ENCODE assay signal across 8 mouse cellular contexts in the genomic region with DNA sequence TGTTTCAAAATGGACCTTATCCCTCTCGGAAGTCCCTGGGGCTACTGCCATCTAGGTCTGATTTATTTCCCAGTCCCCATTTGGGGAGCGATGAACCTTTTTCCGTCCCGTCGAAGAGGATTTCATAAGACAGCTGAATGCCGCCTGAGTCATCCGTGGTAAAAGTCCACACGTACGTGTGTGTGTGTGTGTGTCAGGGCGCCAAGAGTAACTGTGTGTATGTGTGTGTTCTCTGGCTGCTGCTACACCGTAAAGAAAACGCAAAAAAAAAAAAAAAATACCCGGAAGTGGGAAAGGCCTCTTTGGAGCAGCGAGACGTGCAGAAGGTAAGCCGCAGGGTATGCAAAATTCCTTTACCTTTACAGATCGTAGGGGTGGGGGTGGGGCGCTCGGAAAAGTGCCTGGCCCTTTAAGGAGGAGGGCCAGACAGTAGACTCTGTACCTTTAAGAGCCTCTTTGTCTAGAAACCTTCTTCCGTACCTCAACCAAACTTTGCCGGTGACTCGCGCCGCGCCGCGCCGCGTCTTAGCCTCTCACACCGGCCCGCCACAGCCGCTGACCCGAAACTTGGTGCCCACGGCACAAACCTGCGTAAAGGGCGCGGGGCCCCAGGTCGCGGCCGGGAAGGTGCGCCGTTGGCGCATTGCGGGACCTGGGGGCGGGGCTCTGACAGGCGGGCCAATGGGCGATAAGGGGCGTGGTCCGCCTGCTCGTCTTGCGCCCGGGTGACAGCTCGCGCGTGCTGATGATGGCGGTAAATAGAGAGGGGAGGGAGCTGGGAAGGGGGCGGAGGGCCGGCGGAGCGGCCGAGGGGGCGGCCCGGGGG. TPM values are rescaled to one million over a fixed set of nuclear protein-coding genes. Genes with fewer than 3 reads are reported as not detected.
DNase-seq lines count a peak whose midpoint lies in the region; ATAC-seq and TF ChIP-seq lines count a peak whose summit lies in the region.

No protein-coding gene starts in this region.

- peak overlapping the region; percentile 85 for H3K4me2 ChIP-seq in forebrain, postnatal 0 days (ENCODE audit: low read depth)
- H3K4me2 ChIP-seq in lung, embryonic 16.5 days (ENCODE audit: low read depth, low read length) = peak overlapping the region; percentile 97

- peak; percentile 80 for ATAC-seq in G1E (ENCODE audit: extremely low read depth, insufficient number of reproducible peaks, low FRiP score, poor library complexity, severe bottlenecking)
- peak; percentile 97 for ATAC-seq in forebrain, postnatal 0 days
- ATAC-seq in hematopoietic stem cell, adult 5-6 weeks (replicated peaks in 1 of 2; ENCODE audit: insufficient read depth in 1 of 2, low FRiP score in 2 of 2, low TSS enrichment in 1 of 2, low read depth in 1 of 2, poor library complexity in 2 of 2, severe bottlenecking in 2 of 2) = peak; percentile 86 to 92
- peak; percentile 96 for ATAC-seq in lung, embryonic 16.5 days (ENCODE audit: low read depth)

- peak overlapping the region; percentile 69 for H3K9ac ChIP-seq in forebrain, postnatal 0 days
- H3K9ac ChIP-seq in lung, embryonic 16.5 days (ENCODE audit: low read length) = peak overlapping the region; percentile 79

- TF ChIP-seq CTCF in G1E (IDR thresholded peaks at IDR 0.05; ENCODE audit: low read depth, low read length) = no peak
- TF ChIP-seq CTCF in forebrain, postnatal 0 days (IDR thresholded peaks at IDR 0.05; ENCODE audit: low read depth) = no peak

- peaks cover 51% of the 10 kb centered on the region for H3K4me1 ChIP-seq in G1E (ENCODE audit: insufficient read depth, low read depth, low read length)
- peaks cover 11% of the 10 kb centered on the region for H3K4me1 ChIP-seq in forebrain, postnatal 0 days (ENCODE audit: insufficient read depth)
- H3K4me1 ChIP-seq in lung, embryonic 16.5 days (replicated peaks; ENCODE audit: control insufficient read depth, insufficient read depth, low read length) = peaks cover 17% of the 10 kb centered on the region

- H3K27ac ChIP-seq in forebrain, postnatal 0 days (ENCODE audit: low read depth, low read length) = peak overlapping the region; percentile 94
- peak overlapping the region; percentile 93 for H3K27ac ChIP-seq in lung, embryonic 16.5 days (ENCODE audit: low read length)

- peaks cover 49% of the 10 kb centered on the region for H3K36me3 ChIP-seq in G1E (replicated peaks)
- peaks cover 2% of the 10 kb centered on the region; the same call in 1 of the 2 replicates for H3K36me3 ChIP-seq in forebrain, postnatal 0 days (ENCODE audit: insufficient read depth)
- peaks cover 6% of the 10 kb centered on the region; the same call in 1 of the 2 replicates for H3K36me3 ChIP-seq in lung, embryonic 16.5 days (ENCODE audit: control insufficient read depth, insufficient read depth, low read length)

- H3K9me3 ChIP-seq in G1E (replicated peaks) = no peaks in the 10 kb centered on the region
- H3K9me3 ChIP-seq in forebrain, postnatal 0 days (ENCODE audit: low read length) = no peaks in the 10 kb centered on the region
- no peaks in the 10 kb centered on the region for H3K9me3 ChIP-seq in lung, embryonic 16.5 days (ENCODE audit: control insufficient read depth, low read length)

- peak overlapping the region; percentile 76 for H3K4me3 ChIP-seq in G1E (ENCODE audit: low read depth, low read length)
- peak overlapping the region; percentile 86 for H3K4me3 ChIP-seq in forebrain, postnatal 0 days (ENCODE audit: low read depth, low read length)
- H3K4me3 ChIP-seq in lung, embryonic 16.5 days (ENCODE audit: low read length) = peak overlapping the region; percentile 79

- no peaks in the 10 kb centered on the region for H3K27me3 ChIP-seq in G1E (ENCODE audit: insufficient read depth, low read length)
- no peaks in the 10 kb centered on the region for H3K27me3 ChIP-seq in forebrain, postnatal 0 days (ENCODE audit: insufficient read depth, low read length)
- H3K27me3 ChIP-seq in lung, embryonic 16.5 days (ENCODE audit: control insufficient read depth, insufficient read depth, low read depth, low read length) = no peaks in the 10 kb centered on the region

- WGBS in forebrain, postnatal 0 days = 1% methylated on average over 60 of the region's 63 CpGs
- WGBS in lung, embryonic 16.5 days = under 1% methylated on average over 62 of the region's 63 CpGs

- peak; percentile 88 for DNase-seq in G1E (ENCODE audit: low spot score)
- DNase-seq in cerebellum, adult 18-20 months = peak; percentile 96
- DNase-seq in forebrain, postnatal 0 days = peak; percentile 97
- peak; percentile 84 for DNase-seq in layer of hippocampus, adult 9-10 months (ENCODE audit: low spot score)
- DNase-seq in ovary, postnatal 10 days (ENCODE audit: low spot score) = peak; percentile 87
- peak; percentile 92 to 95 for DNase-seq in thymus, postnatal 10 days (ENCODE audit: low spot score in 2 of 2)

RNA-seq across cellular contexts. Expression of gene Usp49, which starts 1.4 kb away (rescaled TPM):
- total RNA-seq in G1E (2014; fragmentation: Nextera tagmentation) = 16.0 and 41.7 TPM in 2 replicates
- 5.3 and 6.0 TPM in 2 replicates for total RNA-seq in G1E (2017)
- polyA plus RNA-seq in G1E (2012) = 15.6 and 16.4 TPM in 2 replicates
- total RNA-seq in forebrain, postnatal 0 days (2014; rRNA removed) = 11.2 and 18.9 TPM in 2 replicates
- polyA plus RNA-seq in forebrain, postnatal 0 days (2015; fragmentation: Nextera tagmentation; extraction: Ambion mirVana) = 2.8 and 4.7 TPM in 2 replicates
- 5.4 and 8.3 TPM in 2 replicates for total RNA-seq in hematopoietic stem cell, adult 5-6 weeks (2017)
- polyA plus RNA-seq in lung, embryonic 16.5 days (2015; fragmentation: Nextera tagmentation; extraction: Ambion mirVana) = 2.5 and 2.6 TPM in 2 replicates

RNA-seq across cellular contexts. Expression of gene Gm20517, which starts 17.7 kb away (rescaled TPM):
- total RNA-seq in G1E (2014; fragmentation: Nextera tagmentation) = 2.7 and 9.6 TPM in 2 replicates
- 1.2 and 2.0 TPM in 2 replicates for total RNA-seq in G1E (2017)
- polyA plus RNA-seq in G1E (2012) = 0.05 TPM in 1 of 2 replicates, not detected in the other
- 4.7 and 10.6 TPM in 2 replicates for total RNA-seq in forebrain, postnatal 0 days (2014; rRNA removed)
- polyA plus RNA-seq in forebrain, postnatal 0 days (2015; fragmentation: Nextera tagmentation; extraction: Ambion mirVana) = 1.4 and 2.1 TPM in 2 replicates
- 3.1 and 7.0 TPM in 2 replicates for total RNA-seq in hematopoietic stem cell, adult 5-6 weeks (2017)
- 1.8 and 2.2 TPM in 2 replicates for polyA plus RNA-seq in lung, embryonic 16.5 days (2015; fragmentation: Nextera tagmentation; extraction: Ambion mirVana)

RNA-seq across cellular contexts. Expression of gene Med20, which starts 17.7 kb away (rescaled TPM):
- total RNA-seq in G1E (2014; fragmentation: Nextera tagmentation) (36.4 and 38.8 TPM in 2 replicates), G1E (2017) (59.8 and 60.8 TPM in 2 replicates)
- 6.0 and 9.9 TPM in 2 replicates for polyA plus RNA-seq in G1E (2012)
- 31.5 and 37.0 TPM in 2 replicates for total RNA-seq in forebrain, postnatal 0 days (2014; rRNA removed)
- polyA plus RNA-seq in forebrain, postnatal 0 days (2015; fragmentation: Nextera tagmentation; extraction: Ambion mirVana) = 27.9 and 30.2 TPM in 2 replicates
- total RNA-seq in hematopoietic stem cell, adult 5-6 weeks (2017) = 18.0 and 33.5 TPM in 2 replicates
- polyA plus RNA-seq in lung, embryonic 16.5 days (2015; fragmentation: Nextera tagmentation; extraction: Ambion mirVana) = 50.1 and 51.6 TPM in 2 replicates

RNA-seq across cellular contexts. Expression of gene Bysl, which starts 17.8 kb away (rescaled TPM):
- 8.1 and 11.8 TPM in 2 replicates for total RNA-seq in G1E (2014; fragmentation: Nextera tagmentation)
- total RNA-seq in G1E (2017) = 11.3 and 11.9 TPM in 2 replicates
- polyA plus RNA-seq in G1E (2012) = 35.2 and 44.0 TPM in 2 replicates
- 21.9 and 23.7 TPM in 2 replicates for total RNA-seq in forebrain, postnatal 0 days (2014; rRNA removed)
- polyA plus RNA-seq in forebrain, postnatal 0 days (2015; fragmentation: Nextera tagmentation; extraction: Ambion mirVana) = 32.0 and 35.4 TPM in 2 replicates
- total RNA-seq in hematopoietic stem cell, adult 5-6 weeks (2017) = 6.9 and 12.1 TPM in 2 replicates
- 17.0 and 19.4 TPM in 2 replicates for polyA plus RNA-seq in lung, embryonic 16.5 days (2015; fragmentation: Nextera tagmentation; extraction: Ambion mirVana)

RNA-seq across cellular contexts. Expression of gene Tomm6, which starts 59.1 kb away (rescaled TPM):
- total RNA-seq in G1E (2014; fragmentation: Nextera tagmentation) (343 and 409 TPM in 2 replicates), G1E (2017) (55.4 and 69.9 TPM in 2 replicates)
- polyA plus RNA-seq in G1E (2012) = 258 and 272 TPM in 2 replicates
- 67.0 and 73.9 TPM in 2 replicates for total RNA-seq in forebrain, postnatal 0 days (2014; rRNA removed)
- polyA plus RNA-seq in forebrain, postnatal 0 days (2015; fragmentation: Nextera tagmentation; extraction: Ambion mirVana) = 329 and 353 TPM in 2 replicates
- total RNA-seq in hematopoietic stem cell, adult 5-6 weeks (2017) = 23.4 and 49.8 TPM in 2 replicates
- polyA plus RNA-seq in lung, embryonic 16.5 days (2015; fragmentation: Nextera tagmentation; extraction: Ambion mirVana) = 389 and 399 TPM in 2 replicates

Comparison
In these comparisons a context has a peak if more than half of its experiments do, and no peak if none do; other contexts are left out.
1. Peak in every context shown above with its lines: DNase-seq, ATAC-seq, H3K4me3 ChIP-seq and H3K27ac ChIP-seq.